ENCODE assay signal across 7 mouse cellular contexts in the genomic region with DNA sequence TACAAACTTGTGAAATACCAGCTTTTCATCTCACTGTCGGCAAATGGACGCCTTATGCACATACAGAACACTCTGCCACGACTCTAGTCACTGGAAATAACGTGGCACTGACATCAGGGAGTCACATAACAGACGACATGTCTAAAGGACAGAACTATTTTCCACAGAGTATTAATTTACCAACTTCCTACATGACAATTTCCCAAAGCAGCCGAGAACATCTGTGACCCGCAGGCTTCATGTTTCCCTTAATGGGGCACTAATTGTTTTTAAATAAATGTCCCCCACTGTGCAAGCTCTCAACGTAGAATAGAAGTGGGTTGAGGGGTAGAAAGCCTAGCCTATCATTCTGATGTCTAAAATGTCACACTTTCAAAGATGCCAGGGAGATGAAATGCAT. TPM values are rescaled to one million over a fixed set of nuclear protein-coding genes. Genes with fewer than 3 reads are reported as not detected.
DNase-seq lines count a peak whose midpoint lies in the region; ATAC-seq and TF ChIP-seq lines count a peak whose summit lies in the region.

No protein-coding gene starts in this region.

- no peak for TF ChIP-seq CTCF in lung, postnatal 0 days (IDR thresholded peaks at IDR 0.05)

- no peaks in the 10 kb centered on the region for H3K27me3 ChIP-seq in lung, postnatal 0 days (replicated peaks; ENCODE audit: insufficient read depth, low read length)
- H3K27me3 ChIP-seq in forebrain, embryonic 14.5 days (replicated peaks; ENCODE audit: control insufficient read depth, insufficient read depth, low read length) = no peaks in the 10 kb centered on the region
- peaks cover 14% of the 10 kb centered on the region; the same call in 1 of the 2 replicates for H3K27me3 ChIP-seq in midbrain, embryonic 10.5 days (ENCODE audit: low read depth, poor library complexity, severe bottlenecking)

- no peak for ATAC-seq in lung, postnatal 0 days
- ATAC-seq in forebrain, embryonic 14.5 days = peak; percentile 38
- ATAC-seq in granulocyte monocyte progenitor cell, adult 5-6 weeks (replicated peaks; ENCODE audit: poor library complexity, severe bottlenecking) = no peak

- H3K27ac ChIP-seq in lung, postnatal 0 days (ENCODE audit: low read length) = peak overlapping the region; percentile 51
- no peak overlapping the region for H3K27ac ChIP-seq in forebrain, embryonic 14.5 days (ENCODE audit: low read depth, low read length)
- H3K27ac ChIP-seq in midbrain, embryonic 10.5 days (replicated peaks) = no peak overlapping the region

- DNase-seq in lung, postnatal 0 days (ENCODE audit: low spot score) = no peak
- no peak for DNase-seq in lung, postnatal 25 days (ENCODE audit: low spot score)
- peak; percentile 40 for DNase-seq in forebrain, embryonic 14.5 days (ENCODE audit: low spot score)
- DNase-seq in midbrain, embryonic 10.5 days (ENCODE audit: low spot score) = peak; percentile 12
- no peak for DNase-seq in adrenal gland, postnatal 25 days
- DNase-seq in gastrocnemius, adult 18-20 months (ENCODE audit: low spot score) = no peak

- no peak overlapping the region for H3K4me2 ChIP-seq in lung, postnatal 0 days (replicated peaks; ENCODE audit: low read depth, low read length)
- H3K4me2 ChIP-seq in forebrain, embryonic 14.5 days (ENCODE audit: low read length) = peak overlapping the region; percentile 39

- no peak overlapping the region for H3K4me3 ChIP-seq in lung, postnatal 0 days (ENCODE audit: low read depth, low read length)
- H3K4me3 ChIP-seq in forebrain, embryonic 14.5 days (ENCODE audit: low read depth, low read length) = no peak overlapping the region
- H3K4me3 ChIP-seq in midbrain, embryonic 10.5 days = 0 out of 2 replicates have a peak overlapping the region, but pooled peaks have one; percentile 12

- 37% methylated on average over 8 of the region's 8 CpGs for WGBS in lung, postnatal 0 days
- WGBS in forebrain, embryonic 14.5 days = 18% methylated on average over 8 of the region's 8 CpGs
- 53% methylated on average over 8 of the region's 8 CpGs for WGBS in midbrain, embryonic 10.5 days

- no peaks in the 10 kb centered on the region for H3K9me3 ChIP-seq in lung, postnatal 0 days (ENCODE audit: low read length)
- H3K9me3 ChIP-seq in forebrain, embryonic 14.5 days (replicated peaks; ENCODE audit: control insufficient read depth, low read length) = no peaks in the 10 kb centered on the region
- H3K9me3 ChIP-seq in midbrain, embryonic 10.5 days (replicated peaks) = no peaks in the 10 kb centered on the region

- H3K36me3 ChIP-seq in lung, postnatal 0 days (ENCODE audit: insufficient read depth, low read length) = no peaks in the 10 kb centered on the region
- no peaks in the 10 kb centered on the region for H3K36me3 ChIP-seq in forebrain, embryonic 14.5 days (ENCODE audit: control insufficient read depth, insufficient read depth, low read length)
- H3K36me3 ChIP-seq in midbrain, embryonic 10.5 days = no peaks in the 10 kb centered on the region

- no peak; the same call in 1 of the 2 replicates for TF ChIP-seq EP300 in lung, postnatal 0 days (IDR thresholded peaks at IDR 0.05)

- H3K4me1 ChIP-seq in lung, postnatal 0 days (ENCODE audit: insufficient read depth, low read depth, low read length) = no peaks in the 10 kb centered on the region; the same call in 1 of the 2 replicates
- peaks cover 9% of the 10 kb centered on the region for H3K4me1 ChIP-seq in forebrain, embryonic 14.5 days (ENCODE audit: control insufficient read depth, insufficient read depth, low read length)
- peaks cover 23% of the 10 kb centered on the region for H3K4me1 ChIP-seq in midbrain, embryonic 10.5 days

- no peak overlapping the region for H3K9ac ChIP-seq in lung, postnatal 0 days (replicated peaks; ENCODE audit: low read depth)
- H3K9ac ChIP-seq in forebrain, embryonic 14.5 days (ENCODE audit: low read length) = peak overlapping the region; percentile 21; the same call in 1 of the 2 replicates

RNA-seq across cellular contexts. Expression of a gene that starts 49.0 kb away (rescaled TPM):
- polyA plus RNA-seq in lung, postnatal 0 days (2015; fragmentation: Nextera tagmentation; extraction: Ambion mirVana) = 0.67 and 0.96 TPM in 2 replicates
- 0.66 and 1.8 TPM in 2 replicates for polyA plus RNA-seq in forebrain, embryonic 14.5 days (2014; fragmentation: Nextera tagmentation; extraction: Ambion mirVana)
- 0.45 and 0.51 TPM in 2 replicates for polyA plus RNA-seq in midbrain, embryonic 10.5 days (2016; fragmentation: Nextera tagmentation; extraction: Ambion mirVana)
- total RNA-seq in adrenal gland, postnatal 25 days (2021) = 0.95 and 1.6 TPM in 2 replicates
- 32.1 and 37.9 TPM in 2 replicates for total RNA-seq in granulocyte monocyte progenitor cell, adult 5-6 weeks (2014; fragmentation: Nextera tagmentation)
- total RNA-seq in granulocyte monocyte progenitor cell, adult 5-6 weeks (2017) = 6.6 and 22.1 TPM in 2 replicates
- total RNA-seq in gastrocnemius, adult 18-20 months (2021) = under 1 TPM in 1 of 2 experiments, not detected in 1; 0.12 TPM

Comparison
In these comparisons a context has a peak if more than half of its experiments do, and no peak if none do; other contexts are left out.
1. DNase-seq: peak in forebrain, embryonic 14.5 days (single experiment) and midbrain, embryonic 10.5 days (single experiment); none in lung, postnatal 0 days (single experiment), lung, postnatal 25 days (single experiment), adrenal gland, postnatal 25 days (single experiment) and gastrocnemius, adult 18-20 months (single experiment).